Mouse (Mus musculus): ENCODE measurements at regions not wholly inside any gene's neighbourhood (a gene's known extent, or its start where the extent isn't known, plus 50 kb on each side); places are given as distances from the start of the nearest gene placed in this dataset.

DNA sequence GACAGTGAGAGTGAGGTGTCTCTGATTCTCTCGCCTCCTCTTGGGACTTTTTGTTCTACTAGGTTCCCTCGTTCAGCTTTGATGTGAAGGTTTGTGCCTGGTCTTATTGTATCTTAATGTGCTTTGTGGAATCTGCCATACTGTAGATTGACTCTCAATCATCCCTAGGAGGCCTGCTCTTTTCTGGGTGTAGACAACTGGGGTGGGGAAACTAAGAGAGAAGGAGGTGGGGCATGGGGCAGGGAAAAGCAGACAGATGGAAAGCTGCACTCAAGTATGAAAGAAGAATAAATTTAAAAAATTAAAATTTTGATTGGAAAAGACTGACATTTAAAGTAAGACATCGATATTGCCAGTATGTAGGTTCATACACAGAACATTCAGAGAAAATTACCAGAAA is 172.0 kb upstream of the Ctso start:
- no peak for TF ChIP-seq CTCF (IDR thresholded peaks at IDR 0.05; ENCODE audit: low read depth)
- no peak for TF ChIP-seq EP300 (optimal IDR thresholded peaks at IDR 0.05)
